Mouse (Mus musculus) heart, postnatal 14 days (tissue): ENCODE results near the gene Vmn1r85. TPM values are rescaled to one million over a fixed set of nuclear protein-coding genes. Genes with fewer than 3 reads are reported as not detected.
"Not testable (repeated sequence)": the region's sequence is repeated elsewhere in the genome, so short reads cannot be mapped to it uniquely, and the experiment has no call there.

Experiments used
- DNase-seq, 2 experiments: peaks; one replicate each; pipeline ENCODE4 v3.0.0; 2021 to 2022
- intact Hi-C: fragments of 180-260 bp; cut with DNase I; formaldehyde crosslinking; loops from one replicate; pipeline ENCODE4 v1.15.1; 2025
- long read RNA-seq, 2 experiments: library from polyadenylated mRNA; stranded (forward); transcript quantifications; one replicate each; pipeline ENCODE4 v2.0.0; 2021
- total RNA-seq, 2 experiments: library from RNA; stranded (reverse); gene quantifications; 2 replicates each; pipeline ENCODE4 v1.2.3; 2021

The Vmn1r85 gene
- not detected for total RNA-seq
- long read RNA-seq, experiment 1: 0 reads
- long read RNA-seq, experiment 2: 0 reads

GRCm38 (mm10) chr7:13095073-13095472 is at the start of gene Vmn1r85:
TSS of gene Vmn1r85 (minus strand) at chr7:13095173.
- intact Hi-C loops: no loop called here
- DNase-seq: no peak

DNA sequence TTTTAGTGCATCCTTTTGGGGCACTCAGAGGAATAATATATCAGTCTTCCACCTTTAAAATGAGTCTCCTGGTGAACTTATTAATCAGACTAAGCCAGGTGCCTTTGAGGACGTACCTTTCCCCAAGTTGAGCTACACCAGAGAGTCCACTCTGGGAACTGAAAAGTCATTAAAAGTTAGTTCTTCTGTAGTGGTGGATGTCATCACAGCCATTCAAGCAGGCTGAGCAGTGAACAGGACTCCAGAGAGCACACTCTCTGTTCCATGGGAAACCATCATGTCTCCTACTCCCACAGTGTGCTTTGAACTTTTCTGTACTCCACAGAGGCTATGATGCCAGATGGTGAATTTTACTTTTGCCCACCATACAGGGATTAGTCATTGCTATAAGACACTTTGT is 45.1 kb upstream of the Vmn1r85 start, which contains the start of gene Vmn1r87:
Vmn1r87 (minus strand) TSS at position 101 of the 400 bp plus-strand sequence.
- no peak for DNase-seq
- intact Hi-C loops: no loop called here

- no peak for DNase-seq
- intact Hi-C loops: no loop called here
These were observed 42.4 kb upstream of the Vmn1r85 start for GRCm38 (mm10) chr7:13137340-13137739.

DNA sequence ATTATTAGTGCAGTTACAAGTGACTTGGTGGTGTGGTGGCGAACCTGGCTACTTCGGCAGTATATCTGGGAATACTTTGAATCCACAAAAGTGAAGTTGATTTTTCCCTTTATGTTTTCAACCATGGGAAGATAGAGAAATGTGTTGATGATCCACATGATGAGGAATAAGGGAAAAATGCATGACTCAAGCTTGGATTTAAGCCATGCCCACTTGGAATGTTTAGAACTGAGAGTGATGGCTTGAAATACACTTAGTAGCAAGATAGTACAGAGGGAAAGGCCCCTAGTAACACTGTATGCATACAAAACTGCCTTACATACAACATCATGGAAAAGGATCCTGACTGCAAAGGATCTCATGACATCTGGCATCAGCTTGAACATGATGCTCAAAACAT is 36.9 kb upstream of the Vmn1r85 start:
- no peak for DNase-seq
- intact Hi-C loops: no loop called here

GRCm38 (mm10) chr7:13123554-13124153 is 28.7 kb upstream of the Vmn1r85 start:
- DNase-seq, intact Hi-C loops: not testable (repeated sequence)

DNA sequence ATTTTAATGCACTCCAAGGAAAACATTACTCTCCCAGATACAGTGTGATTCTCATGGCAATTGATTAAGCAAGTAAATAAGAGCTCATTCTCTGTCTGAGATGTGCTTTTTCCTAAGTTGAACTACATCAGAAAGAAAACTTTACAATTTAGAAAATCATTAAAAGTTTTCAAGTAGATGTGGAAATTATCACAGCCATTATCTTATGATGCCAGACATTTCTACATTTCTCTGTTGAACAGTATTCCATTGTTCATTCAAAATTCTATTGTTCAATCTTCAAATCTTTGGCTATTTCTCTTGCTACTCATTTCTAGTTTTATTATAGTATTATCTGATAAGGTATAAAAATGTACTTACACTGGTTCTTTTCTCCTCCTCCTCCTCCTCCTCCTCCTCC is 24.8 kb upstream of the Vmn1r85 start, which contains the start of gene Vmn1r86:
Vmn1r86 (minus strand) TSS at position 101 of the 400 bp plus-strand sequence.
- no peak for DNase-seq
- intact Hi-C loops: no loop called here

DNA sequence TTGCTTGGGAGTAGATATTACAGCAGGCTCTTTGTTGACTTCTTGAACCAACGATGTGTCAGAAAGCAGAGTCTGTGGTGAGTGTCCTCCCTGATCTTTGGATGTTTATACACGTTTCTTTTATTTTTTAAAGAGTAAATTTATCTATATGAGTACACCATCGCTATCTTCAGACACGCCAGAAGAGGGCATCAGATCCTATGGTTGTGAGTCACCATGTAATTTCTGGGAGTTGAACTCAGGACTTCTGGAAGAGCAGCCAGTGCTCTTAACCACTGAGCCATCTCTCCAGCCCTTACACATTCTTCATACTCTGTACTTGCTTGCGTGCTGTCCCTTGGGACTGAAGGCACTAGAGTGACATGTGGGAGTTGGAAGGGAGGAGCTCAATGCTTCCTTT is 22.7 kb downstream of the Vmn1r85 start:
- intact Hi-C loops: no loop called here
- DNase-seq: no peak

- DNase-seq: not testable (repeated sequence)
- intact Hi-C loops: loop anchor here (10.0 kb wide), 1 partner anchor 1251 kb away; no protein-coding TSS in a partner anchor
These were observed 31.6 kb downstream of the Vmn1r85 start for GRCm38 (mm10) chr7:13063399-13063798.

DNA sequence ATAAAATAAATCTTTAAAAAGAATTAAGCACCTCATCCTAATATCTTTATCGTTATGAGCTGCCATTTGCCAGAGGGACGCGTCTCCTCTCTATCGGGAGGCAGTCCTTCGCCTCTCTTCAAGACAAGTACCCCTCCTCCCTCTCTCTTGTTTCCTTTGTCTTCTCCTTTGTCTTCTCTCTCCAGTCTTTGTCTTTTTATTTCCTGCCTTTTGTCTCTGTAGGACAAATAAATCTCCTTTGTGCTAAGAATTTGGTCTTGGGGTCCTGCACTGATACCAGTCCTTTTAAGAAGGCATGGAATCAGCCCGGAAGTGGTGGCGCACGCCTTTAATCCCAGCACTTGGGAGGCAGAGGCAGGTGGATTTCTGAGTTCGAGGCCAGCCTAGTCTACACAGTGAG is 35.4 kb downstream of the Vmn1r85 start:
- intact Hi-C loops: no loop called here
- no peak for DNase-seq

- intact Hi-C loops: no loop called here
- DNase-seq: no peak
These were observed 37.9 kb downstream of the Vmn1r85 start for GRCm38 (mm10) chr7:13056913-13057700.

DNA sequence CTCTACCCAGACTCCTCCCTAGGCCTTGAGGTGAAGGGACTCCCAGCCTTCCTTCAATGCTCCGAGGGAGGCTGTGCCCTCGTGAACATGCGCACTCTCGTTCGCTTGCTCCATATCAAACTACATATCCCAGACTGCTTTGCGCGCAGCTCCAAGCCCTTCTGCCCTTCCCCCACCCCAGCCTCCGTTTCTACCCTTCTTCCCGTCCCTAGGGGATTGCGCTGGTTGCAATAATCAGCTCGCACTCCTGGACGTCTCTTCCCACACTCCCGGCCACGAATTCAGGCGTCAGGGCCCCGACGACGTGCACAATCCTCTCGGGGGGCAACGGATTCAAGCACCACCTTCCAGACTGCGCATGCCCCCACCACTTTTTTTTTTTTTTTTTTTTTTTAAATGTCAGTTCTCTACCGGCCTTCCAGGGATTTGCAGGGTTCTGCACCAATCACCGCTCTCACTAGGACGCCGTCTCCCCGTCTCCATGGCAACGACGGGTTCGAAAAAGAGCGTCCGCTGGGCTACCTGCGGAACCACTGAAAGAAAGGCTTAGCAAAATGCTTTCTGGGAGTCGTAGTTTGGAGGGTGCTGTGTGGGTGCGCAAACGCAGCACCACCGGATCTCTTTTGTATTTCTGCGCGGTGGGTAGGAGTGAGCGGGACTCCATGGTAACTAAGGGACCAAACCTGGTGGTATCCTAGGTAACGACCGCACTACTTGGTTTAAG is 40.5 kb downstream of the Vmn1r85 start, which contains the start of gene Mzf1:
Mzf1 (minus strand) TSS at position 478 of the 724 bp plus-strand sequence.
- peak; percentile 87 to 90 for DNase-seq
- intact Hi-C loops: loop anchor here (5.0 kb wide), 1 partner anchor 223 kb away; the partner anchor contains the start of genes Lig1 and Zswim9

GRCm38 (mm10) chr7:13053961-13054286 is 41.0 kb downstream of the Vmn1r85 start:
- intact Hi-C loops: loop anchor here (5.0 kb wide), 1 partner anchor 223 kb away; the partner anchor contains the start of genes Lig1 and Zswim9
- DNase-seq: no peak

DNA sequence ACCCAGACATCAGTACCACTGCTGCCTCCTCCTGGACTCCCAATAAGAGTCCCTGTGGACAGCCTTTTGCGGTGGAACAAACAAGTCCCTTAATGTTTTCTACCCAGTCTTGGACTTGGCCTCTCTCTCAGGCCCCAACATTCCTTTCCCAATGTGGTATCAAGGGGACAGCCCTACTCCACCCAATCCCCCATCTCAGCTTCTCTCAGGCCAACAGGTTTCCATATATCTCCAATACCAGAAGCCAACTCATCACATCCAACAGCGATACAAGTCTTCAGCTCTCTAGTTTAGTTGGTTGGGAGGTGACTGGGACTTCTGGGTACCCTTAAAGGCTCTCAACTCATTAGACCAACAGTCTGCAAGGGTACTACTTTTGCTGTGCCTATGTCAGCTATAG is 41.5 kb downstream of the Vmn1r85 start:
- intact Hi-C loops: loop anchor here (5.0 kb wide), 1 partner anchor 224 kb away; the partner anchor contains the start of genes Lig1 and Zswim9
- no peak for DNase-seq

GRCm38 (mm10) chr7:13053001-13053400 is 42.0 kb downstream of the Vmn1r85 start:
- DNase-seq: no peak
- intact Hi-C loops: loop anchor here (5.0 kb wide), 1 partner anchor 224 kb away; the partner anchor contains the start of genes Lig1 and Zswim9

- DNase-seq: peak; percentile 63 to 76
- intact Hi-C loops: loop anchor here (1.0 kb wide), 1 partner anchor 37 kb away; no protein-coding TSS in a partner anchor
These were observed 48.9 kb downstream of the Vmn1r85 start for GRCm38 (mm10) chr7:13046084-13046483.

GRCm38 (mm10) chr7:13044254-13044625 is 50.7 kb downstream of the Vmn1r85 start:
- no peak for DNase-seq
- intact Hi-C loops: loop anchor here (2.0 kb wide), 1 partner anchor 133 kb away; no protein-coding TSS in a partner anchor

DNA sequence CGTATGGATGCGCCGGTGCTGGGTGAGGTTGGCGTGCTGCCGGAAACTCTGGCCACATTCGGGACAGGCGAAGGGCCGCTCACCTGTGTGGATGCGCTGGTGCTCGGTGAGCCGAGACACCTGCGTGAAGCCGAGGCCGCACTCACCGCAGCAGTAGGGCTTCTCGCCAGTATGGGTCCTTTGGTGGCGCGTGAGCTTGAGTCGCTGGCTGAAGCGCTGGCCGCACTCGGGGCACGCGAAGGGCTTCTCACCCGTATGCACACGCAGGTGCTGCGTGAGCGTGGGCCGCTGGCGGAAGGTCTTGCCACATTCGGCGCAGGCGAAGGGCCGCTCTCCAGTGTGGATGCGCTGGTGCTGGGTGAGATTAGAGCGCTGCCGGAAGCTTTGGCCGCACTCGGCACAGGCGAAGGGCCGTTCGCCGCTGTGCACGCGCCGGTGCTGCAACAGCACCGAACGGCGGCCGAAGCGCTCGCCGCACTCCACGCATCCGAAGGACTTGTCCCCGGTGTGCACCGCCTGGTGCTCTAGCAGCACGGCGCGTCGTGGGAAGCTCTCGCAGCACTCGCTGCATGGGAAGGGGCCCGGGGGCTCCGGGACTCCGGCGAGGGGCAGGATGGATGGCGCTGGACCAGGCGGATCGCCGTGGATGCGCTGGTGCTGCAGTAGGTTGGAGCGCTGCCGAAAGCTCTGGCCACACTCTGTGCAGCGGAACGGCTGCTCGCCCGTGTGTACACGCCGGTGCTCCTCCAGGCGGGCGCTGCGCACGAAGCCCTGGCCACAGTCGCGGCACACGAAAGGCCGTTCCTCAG is 51.3 kb downstream of the Vmn1r85 start:
- intact Hi-C loops: loop anchor here (2.0 kb wide), 1 partner anchor 133 kb away; no protein-coding TSS in a partner anchor
- peak; percentile 31 to 35 for DNase-seq

DNA sequence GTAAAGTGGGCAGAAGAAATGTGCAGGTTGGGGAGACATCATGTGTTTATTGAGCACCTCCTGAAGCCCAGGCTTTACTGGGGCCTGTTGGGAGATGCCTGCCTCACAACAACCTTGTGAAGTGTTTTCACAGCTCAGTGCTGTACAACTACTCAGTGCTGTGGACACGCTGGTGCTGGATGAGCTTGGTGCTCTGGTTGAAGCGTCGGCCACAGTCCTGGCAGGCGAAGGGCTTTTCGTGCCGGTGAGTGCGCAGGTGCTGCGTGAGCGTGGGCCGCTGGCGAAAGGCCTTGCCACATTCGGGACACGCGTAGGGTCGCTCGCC is 51.9 kb downstream of the Vmn1r85 start:
- intact Hi-C loops: no loop called here
- no peak for DNase-seq

DNA sequence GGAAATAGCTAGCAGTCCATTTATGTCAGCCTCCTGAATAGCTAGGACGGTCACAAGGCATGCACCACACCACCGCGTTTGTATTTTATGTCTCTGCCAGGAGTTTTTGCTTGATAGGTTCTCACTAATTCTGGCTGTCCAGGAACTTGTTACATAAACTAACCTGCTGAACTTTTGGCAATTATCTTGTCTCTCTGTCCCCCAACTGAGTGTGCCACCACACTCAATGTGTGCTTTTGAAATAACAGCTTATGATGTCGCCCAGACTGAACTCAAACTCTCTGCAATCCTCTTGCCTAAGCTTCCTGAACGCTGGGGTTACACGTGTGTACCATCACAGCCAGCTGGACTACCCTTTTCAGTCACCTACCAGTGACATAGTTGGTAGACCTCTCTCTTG is 52.5 kb downstream of the Vmn1r85 start:
- intact Hi-C loops: no loop called here
- no peak for DNase-seq

- no peak for DNase-seq
- intact Hi-C loops: no loop called here
These were observed 53.7 kb downstream of the Vmn1r85 start for GRCm38 (mm10) chr7:13041256-13041655.
